Mouse (Mus musculus) CH12.LX (cell line): ENCODE measurements around the gene Arsk. TPM values are rescaled to one million over a fixed set of nuclear protein-coding genes. Genes with fewer than 3 reads are reported as not detected.

Experiments
- DNase-seq: peaks from one replicate; pipeline ENCODE4 v3.0.0-alpha.2; 2013; ENCODE audit errors: extremely low read depth
- H3K27ac ChIP-seq: 2 replicates; pipeline ENCODE4 v1.5.1; 2012; ENCODE audit warnings: low read depth, mild to moderate bottlenecking, control low read depth, moderate library complexity; ENCODE audit not compliant: insufficient read depth
- H3K27me3 ChIP-seq: replicated peaks from 2 replicates; pipeline ENCODE3; 2012; ENCODE audit warnings: inconsistent platforms
- H3K36me3 ChIP-seq, 2 experiments: replicated peaks in 1 of 2; 2 replicates each; pipeline versions ENCODE3 to v1.6.1; 2012; ENCODE audit warnings: inconsistent platforms in 1 of 2, low read length in 1 of 2, mild to moderate bottlenecking in 1 of 2, mixed read lengths in 1 of 2, moderate library complexity in 1 of 2; ENCODE audit not compliant: control insufficient read depth in 1 of 2, insufficient read depth in 1 of 2
- H3K4me1 ChIP-seq, 2 experiments: 2 replicates each; pipeline ENCODE4 v1.6.1; 2012; ENCODE audit warnings: inconsistent platforms in 1 of 2, moderate library complexity in 1 of 2; ENCODE audit not compliant: insufficient read depth in 2 of 2, control insufficient read depth in 1 of 2
- H3K4me2 ChIP-seq: 2 replicates; pipeline ENCODE4 v1.6.1; 2012; ENCODE audit warnings: low read depth, mild to moderate bottlenecking, control low read depth; ENCODE audit not compliant: poor library complexity, insufficient read depth, severe bottlenecking
- H3K4me3 ChIP-seq, 3 experiments: fragments of 150-350 bp in 1 of 3; sonication (generic) in 1 of 3; replicated peaks in 1 of 3; 2 replicates each; pipeline versions ENCODE3 to v1.5.1; 2011 to 2012; ENCODE audit warnings: low read depth in 2 of 3, low read length in 2 of 3, mild to moderate bottlenecking in 2 of 3, moderate library complexity in 2 of 3, control low read depth in 1 of 3, improper control_type of control experiment in 1 of 3, inconsistent platforms in 1 of 3, mixed read lengths in 1 of 3; ENCODE audit not compliant: poor library complexity in 1 of 3
- H3K79me2 ChIP-seq: replicated peaks from 2 replicates; pipeline ENCODE4 v1.6.1; 2012; ENCODE audit warnings: mild to moderate bottlenecking, moderate library complexity; ENCODE audit not compliant: control insufficient read depth, poor library complexity, insufficient read depth, severe bottlenecking; ENCODE audit errors: extremely low read depth
- H3K9ac ChIP-seq: 2 replicates; pipeline ENCODE4 v1.6.1; 2012; ENCODE audit warnings: low read depth, mild to moderate bottlenecking, control low read depth, moderate library complexity; ENCODE audit not compliant: insufficient read depth
- H3K9me3 ChIP-seq: replicated peaks from 2 replicates; pipeline ENCODE3; 2012; ENCODE audit warnings: low read length, inconsistent platforms, mixed read lengths
- BHLHE40 ChIP-seq: IDR thresholded peaks from 2 replicates; pipeline ENCODE4 v1.6.1; 2011; ENCODE audit warnings: mild to moderate bottlenecking, low read depth, low read length, improper control_type of control experiment
- CHD1 ChIP-seq: IDR thresholded peaks from 2 replicates; pipeline ENCODE4 v1.6.1; 2012; ENCODE audit warnings: low read depth, low read length, improper control_type of control experiment, inconsistent platforms
- CHD2 ChIP-seq: IDR thresholded peaks from 2 replicates; pipeline ENCODE4 v1.6.1; 2011; ENCODE audit warnings: low read length, improper control_type of control experiment
- CTCF ChIP-seq, 2 experiments: IDR thresholded peaks in 1 of 2; conservative IDR thresholded peaks in 1 of 2; 2 replicates each; pipeline ENCODE4 v1.5.1; 2011 to 2012; ENCODE audit warnings: low read depth in 2 of 2, low read length in 2 of 2, improper control_type of control experiment in 1 of 2, inconsistent platforms in 1 of 2, mild to moderate bottlenecking in 1 of 2, moderate library complexity in 1 of 2
- ELF1 ChIP-seq: IDR thresholded peaks from 2 replicates; pipeline ENCODE4 v1.6.1; 2014; ENCODE audit warnings: low read depth, mild to moderate bottlenecking, inconsistent platforms, low read length, improper control_type of control experiment
- ETS1 ChIP-seq: conservative IDR thresholded peaks from 2 replicates; pipeline ENCODE4 v1.6.1; 2012; ENCODE audit warnings: low read depth, mild to moderate bottlenecking, inconsistent platforms, low read length, improper control_type of control experiment, moderate library complexity
- GABPA ChIP-seq: IDR thresholded peaks from 2 replicates; pipeline ENCODE4 v1.6.1; 2012; ENCODE audit warnings: low read depth, low read length, improper control_type of control experiment, inconsistent platforms; ENCODE audit not compliant: insufficient replicate concordance
- JUN ChIP-seq: IDR thresholded peaks from 2 replicates; pipeline ENCODE4 v1.6.1; 2011; ENCODE audit warnings: low read depth, mild to moderate bottlenecking, low read length, improper control_type of control experiment, moderate library complexity; ENCODE audit not compliant: insufficient read depth
- MAZ ChIP-seq: IDR thresholded peaks from 2 replicates; pipeline ENCODE4 v1.6.1; 2012; ENCODE audit warnings: low read depth, mild to moderate bottlenecking, inconsistent platforms, low read length, improper control_type of control experiment, moderate library complexity
- MXI1 ChIP-seq: IDR thresholded peaks from 2 replicates; pipeline ENCODE4 v1.6.1; 2011; ENCODE audit warnings: mild to moderate bottlenecking, low read depth, low read length, improper control_type of control experiment
- MYC ChIP-seq: IDR thresholded peaks from 2 replicates; pipeline ENCODE4 v1.6.1; 2011; ENCODE audit warnings: low read depth, mild to moderate bottlenecking, improper control_type of control experiment, low read length
- NRF1 ChIP-seq: IDR thresholded peaks from 2 replicates; pipeline ENCODE4 v1.6.1; 2014; ENCODE audit warnings: low read depth, mild to moderate bottlenecking, inconsistent platforms, low read length, improper control_type of control experiment, moderate library complexity
- PAX5 ChIP-seq: IDR thresholded peaks from 2 replicates; pipeline ENCODE4 v1.6.1; 2012; ENCODE audit warnings: low read length, inconsistent platforms, mixed read lengths
- POLR2AphosphoS2 ChIP-seq: IDR thresholded peaks from 2 replicates; pipeline ENCODE4 v1.6.1; 2011; ENCODE audit warnings: low read depth, low read length, improper control_type of control experiment
- RAD21 ChIP-seq: IDR thresholded peaks from 2 replicates; pipeline ENCODE4 v1.6.1; 2011; ENCODE audit warnings: low read depth, mild to moderate bottlenecking, low read length, improper control_type of control experiment, moderate library complexity
- SIN3A ChIP-seq: IDR thresholded peaks from 2 replicates; pipeline ENCODE4 v1.6.1; 2012; ENCODE audit warnings: low read length, improper control_type of control experiment, inconsistent platforms
- TCF12 ChIP-seq: IDR thresholded peaks from 2 replicates; pipeline ENCODE4 v1.6.1; 2014; ENCODE audit warnings: low read depth, mild to moderate bottlenecking, inconsistent platforms, low read length, improper control_type of control experiment
- UBTF ChIP-seq: IDR thresholded peaks from 2 replicates; pipeline ENCODE4 v1.6.1; 2012; ENCODE audit warnings: low read depth, mild to moderate bottlenecking, inconsistent platforms, low read length, improper control_type of control experiment, moderate library complexity
- USF1 ChIP-seq: IDR thresholded peaks from 2 replicates; pipeline ENCODE4 v1.6.1; 2014; ENCODE audit warnings: low read depth, mild to moderate bottlenecking, inconsistent platforms, low read length, improper control_type of control experiment
- ZC3H11A ChIP-seq: IDR thresholded peaks from 2 replicates; pipeline ENCODE4 v1.6.1; 2012; ENCODE audit warnings: low read depth, mild to moderate bottlenecking, inconsistent platforms, low read length, improper control_type of control experiment
- ZKSCAN1 ChIP-seq: IDR thresholded peaks from 2 replicates; pipeline ENCODE4 v1.6.1; 2012; ENCODE audit warnings: low read depth, inconsistent platforms, low read length, improper control_type of control experiment, borderline replicate concordance
- ZMIZ1 ChIP-seq: IDR thresholded peaks from 2 replicates; pipeline ENCODE4 v1.6.1; 2012; ENCODE audit warnings: low read depth, mild to moderate bottlenecking, inconsistent platforms, low read length, improper control_type of control experiment
- dilution Hi-C: fragments of 300-500 bp; cut with MboI; formaldehyde crosslinking; loops from 2 replicates; pipeline ENCODE4 v1.14.3; 2020; ENCODE audit warnings: low sequenced_read_pairs; ENCODE audit not compliant: extremely low pct_unique_long_range_greater_than_20kb, extremely low pct_ligation_motif_present
- in situ Hi-C: fragments of 300-500 bp; cut with MboI; formaldehyde crosslinking; loops from 3 replicates; pipeline ENCODE4 v1.14.3; 2019; ENCODE audit warnings: low sequenced_read_pairs, low pct_ligation_motif_present, low pct_unique_long_range_greater_than_20kb, mixed read lengths
- polyA plus RNA-seq: library from polyadenylated mRNA; unstranded; fragments of >175 nt; gene quantifications from 2 replicates; pipeline ENCODE4 v1.2.1, GENCODE M21; 2012; ENCODE audit warnings: low read depth; ENCODE audit not compliant: insufficient read length
- total RNA-seq, 2 experiments: library from RNA; depleted of rRNA; stranded (reverse); fragments of 300-350 nt in 1 of 2; fragments of >200 nt in 1 of 2; gene quantifications; 2 replicates each; pipeline ENCODE4 v1.2.3; 2012 to 2014

Gene Arsk
- total and polyA plus RNA-seq, 3 experiments: 4.0 to 7.6 (median 4.2) TPM

GRCm38 (mm10) chr13:76062126-76062525 lies 36.3 kb downstream of the Arsk start:
- no peak overlapping the region for H3K4me3 ChIP-seq
- TF ChIP-seq TCF12: no peak
- no peak for TF ChIP-seq NRF1
- no peak for TF ChIP-seq ELF1
- TF ChIP-seq CHD2: no peak
- TF ChIP-seq UBTF: no peak
- TF ChIP-seq ZKSCAN1: no peak
- no peak for TF ChIP-seq ETS1
- no peak for TF ChIP-seq MAZ
- TF ChIP-seq JUN: no peak
- no peak for TF ChIP-seq ZMIZ1
- TF ChIP-seq PAX5: no peak
- no peak for TF ChIP-seq POLR2AphosphoS2
- no peak for TF ChIP-seq CTCF (conservative IDR thresholded peaks at IDR 0.05 in 1 of 2, IDR thresholded peaks at IDR 0.05 in 1 of 2; ENCODE audit: low read depth in 2 of 2, low read length in 2 of 2)
- TF ChIP-seq USF1: no peak
- no peak for TF ChIP-seq RAD21
- TF ChIP-seq GABPA: no peak
- TF ChIP-seq ZC3H11A: no peak
- no peak for TF ChIP-seq MYC
- TF ChIP-seq, all 38 proteins: peak for 0
- no peaks in the 10 kb centered on the region for H3K4me1 ChIP-seq
- dilution Hi-C loops (no loop called here), in situ Hi-C loops (no loop called here)
- H3K9ac ChIP-seq: no peak overlapping the region
- no peaks in the 10 kb centered on the region for H3K9me3 ChIP-seq
- no peaks in the 10 kb centered on the region for H3K27me3 ChIP-seq
- H3K4me2 ChIP-seq: no peak overlapping the region
- no peak for DNase-seq
- peaks cover 14 to 27% of the 10 kb centered on the region in 2 experiments for H3K36me3 ChIP-seq
- no peak overlapping the region for H3K27ac ChIP-seq
- no peaks in the 10 kb centered on the region for H3K79me2 ChIP-seq

GRCm38 (mm10) chr13:76059591-76059990 lies 38.9 kb downstream of the Arsk start:
- H3K79me2 ChIP-seq: no peaks in the 10 kb centered on the region
- no peak overlapping the region for H3K9ac ChIP-seq
- H3K9me3 ChIP-seq: peaks cover 12% of the 10 kb centered on the region
- H3K36me3 ChIP-seq: peaks cover 8 to 16% of the 10 kb centered on the region in 2 experiments
- dilution Hi-C loops: no loop called here
- DNase-seq: no peak
- H3K4me2 ChIP-seq: no peak overlapping the region
- TF ChIP-seq POLR2AphosphoS2 (no peak), BHLHE40 (no peak), MXI1 (no peak), SIN3A (no peak), USF1 (no peak), MAZ (no peak), PAX5 (no peak), RAD21 (no peak), TCF12 (no peak), CHD1 (no peak)
- no peak overlapping the region for H3K27ac ChIP-seq
- no peaks in the 10 kb centered on the region for H3K27me3 ChIP-seq
- in situ Hi-C loops: no loop called here
- H3K4me1 ChIP-seq: no peaks in the 10 kb centered on the region
- no peak overlapping the region for H3K4me3 ChIP-seq
